Mouse (Mus musculus) lung, embryonic 15.5 days (tissue): ENCODE results near the gene Zfp961. TPM values are rescaled to one million over a fixed set of nuclear protein-coding genes. Genes with fewer than 3 reads are reported as not detected.

Source experiments
- ATAC-seq: fragments of 200-750 bp; cut with Nextera tagmentation; 2 replicates; pipeline ENCODE4 v1.8.0; 2017; ENCODE audit warnings: moderate number of reproducible peaks, borderline replicate concordance; ENCODE audit not compliant: low FRiP score, low TSS enrichment; ENCODE audit errors: extremely low read depth
- H3K27ac ChIP-seq: fragments of 300-500 bp; sonication (generic); 2 replicates; pipeline ENCODE4 v1.5.1; 2015; ENCODE audit warnings: moderate library complexity, mild to moderate bottlenecking, inconsistent platforms
- H3K27me3 ChIP-seq: fragments of 300-500 bp; sonication (generic); 2 replicates; pipeline ENCODE4 v1.6.1; 2015; ENCODE audit warnings: inconsistent platforms
- H3K36me3 ChIP-seq: fragments of 300-500 bp; sonication (generic); 2 replicates; pipeline ENCODE4 v1.6.1; 2015; ENCODE audit warnings: inconsistent platforms
- H3K4me1 ChIP-seq: fragments of 300-500 bp; sonication (generic); 2 replicates; pipeline ENCODE4 v1.6.1; 2015; ENCODE audit warnings: inconsistent platforms
- H3K4me2 ChIP-seq: fragments of 300-500 bp; sonication (generic); 2 replicates; pipeline ENCODE4 v1.6.1; 2015; ENCODE audit warnings: inconsistent platforms, mild to moderate bottlenecking, moderate library complexity
- H3K4me3 ChIP-seq: fragments of 300-500 bp; sonication (generic); 2 replicates; pipeline ENCODE4 v1.5.1; 2015; ENCODE audit warnings: mild to moderate bottlenecking, inconsistent platforms
- H3K9ac ChIP-seq: fragments of 300-500 bp; sonication (generic); 2 replicates; pipeline ENCODE4 v1.6.1; 2015; ENCODE audit warnings: inconsistent platforms
- H3K9me3 ChIP-seq: fragments of 300-500 bp; sonication (generic); 2 replicates; pipeline ENCODE4 v1.6.1; 2016; ENCODE audit warnings: inconsistent platforms
- WGBS: fragments of 180-500 bp; shearing (Covaris S2); methylation state at CpG from one replicate; pipeline ENCODE4 v1.1.7; 2015; 5-methylcytosine and 5-hydroxymethylcytosine counted together
- polyA plus RNA-seq: library from polyadenylated mRNA; unstranded; fragments of >200 nt; fragmentation: Nextera tagmentation; extraction: Ambion mirVana; gene quantifications from 2 replicates; pipeline ENCODE4 v1.2.1, GENCODE M21; 2015

Gene Zfp961
- polyA plus RNA-seq, 1 experiment from 2014 or later = 21.4 TPM

- H3K36me3 ChIP-seq = peaks cover 43% of the 10 kb centered on the region
- ATAC-seq = no peak
- H3K9ac ChIP-seq = no peak overlapping the region
- H3K4me1 ChIP-seq = no peaks in the 10 kb centered on the region
- H3K4me3 ChIP-seq = no peak overlapping the region
- H3K27ac ChIP-seq = no peak overlapping the region
- H3K4me2 ChIP-seq = no peak overlapping the region
- H3K27me3 ChIP-seq = no peaks in the 10 kb centered on the region
- H3K9me3 ChIP-seq = no peaks in the 10 kb centered on the region
These were observed 15.6 kb downstream of the Zfp961 start for GRCm38 (mm10) chr8:71966411-71966810.

GRCm38 (mm10) chr8:71967261-71967660 lies 16.4 kb downstream of the Zfp961 start:
- ATAC-seq = no peak
- WGBS = 91% methylated on average over 5 of the region's 5 CpGs
- H3K4me3 ChIP-seq = no peak overlapping the region
- H3K4me1 ChIP-seq = no peaks in the 10 kb centered on the region
- H3K9me3 ChIP-seq = no peaks in the 10 kb centered on the region
- H3K27ac ChIP-seq = no peak overlapping the region
- no peak overlapping the region for H3K9ac ChIP-seq
- H3K36me3 ChIP-seq = peaks cover 43% of the 10 kb centered on the region
- no peaks in the 10 kb centered on the region for H3K27me3 ChIP-seq
- no peak overlapping the region for H3K4me2 ChIP-seq

- ATAC-seq = no peak
- H3K4me2 ChIP-seq = no peak overlapping the region
- H3K27ac ChIP-seq = no peak overlapping the region
- WGBS = 89% methylated on average over 6 of the region's 6 CpGs
- no peak overlapping the region for H3K4me3 ChIP-seq
- no peaks in the 10 kb centered on the region for H3K9me3 ChIP-seq
- peaks cover 43% of the 10 kb centered on the region for H3K36me3 ChIP-seq
- H3K9ac ChIP-seq = no peak overlapping the region
- no peaks in the 10 kb centered on the region for H3K4me1 ChIP-seq
- H3K27me3 ChIP-seq = no peaks in the 10 kb centered on the region
These were observed 17.3 kb downstream of the Zfp961 start for GRCm38 (mm10) chr8:71968100-71968499.

- no peak overlapping the region for H3K27ac ChIP-seq
These were observed 17.8 kb downstream of the Zfp961 start for GRCm38 (mm10) chr8:71968636-71969035.

GRCm38 (mm10) chr8:71971945-71972344 lies 21.1 kb downstream of the Zfp961 start:
- Histone ChIP-seq H3K9ac (no peak overlapping the region), H3K27me3 (no peaks in the 10 kb centered on the region), H3K27ac (no peak overlapping the region), H3K4me2 (no peak overlapping the region), H3K9me3 (no peaks in the 10 kb centered on the region), H3K4me3 (no peak overlapping the region), H3K4me1 (no peaks in the 10 kb centered on the region), H3K36me3 (peaks cover 24% of the 10 kb centered on the region)
- ATAC-seq = no peak
- WGBS = 56% methylated on average over 1 of the region's 1 CpGs

More at GRCm38 (mm10) chr8:71968636-71969035, 17.8 kb downstream of the Zfp961 start:
- H3K4me1 ChIP-seq = no peaks in the 10 kb centered on the region
- H3K36me3 ChIP-seq = peaks cover 43% of the 10 kb centered on the region
- H3K27me3 ChIP-seq = no peaks in the 10 kb centered on the region
- no peak overlapping the region for H3K4me3 ChIP-seq
- H3K4me2 ChIP-seq = no peak overlapping the region
- no peak for ATAC-seq
- no peak overlapping the region for H3K9ac ChIP-seq
- no peaks in the 10 kb centered on the region for H3K9me3 ChIP-seq
- WGBS = 69% methylated on average over 6 of the region's 6 CpGs

- no peak for ATAC-seq
- 81% methylated on average over 3 of the region's 3 CpGs for WGBS
- no peak overlapping the region for H3K27ac ChIP-seq
- no peaks in the 10 kb centered on the region for H3K27me3 ChIP-seq
- no peak overlapping the region for H3K9ac ChIP-seq
- H3K4me1 ChIP-seq = no peaks in the 10 kb centered on the region
- peaks cover 4% of the 10 kb centered on the region; the same call in 1 of the 2 replicates for H3K36me3 ChIP-seq
- H3K4me3 ChIP-seq = no peak overlapping the region
- H3K9me3 ChIP-seq = no peaks in the 10 kb centered on the region
- H3K4me2 ChIP-seq = no peak overlapping the region
These were observed 23.4 kb downstream of the Zfp961 start for GRCm38 (mm10) chr8:71974211-71974610.

GRCm38 (mm10) chr8:71981032-71981431 lies 30.2 kb downstream of the Zfp961 start:
- H3K27ac ChIP-seq = no peak overlapping the region
- H3K4me2 ChIP-seq = no peak overlapping the region
- H3K9me3 ChIP-seq = no peaks in the 10 kb centered on the region
- H3K4me1 ChIP-seq = no peaks in the 10 kb centered on the region
- no peaks in the 10 kb centered on the region for H3K27me3 ChIP-seq
- ATAC-seq = no peak
- WGBS = 44% methylated on average over 2 of the region's 2 CpGs
- no peak overlapping the region for H3K9ac ChIP-seq
- no peak overlapping the region for H3K4me3 ChIP-seq
- H3K36me3 ChIP-seq = no peaks in the 10 kb centered on the region

- Histone ChIP-seq H3K27ac (no peak overlapping the region), H3K9me3 (no peaks in the 10 kb centered on the region), H3K27me3 (no peaks in the 10 kb centered on the region), H3K36me3 (no peaks in the 10 kb centered on the region), H3K4me1 (no peaks in the 10 kb centered on the region), H3K9ac (no peak overlapping the region), H3K4me3 (no peak overlapping the region), H3K4me2 (no peak overlapping the region)
- WGBS = 65% methylated on average over 4 of the region's 4 CpGs
- no peak for ATAC-seq
These were observed 30.6 kb downstream of the Zfp961 start for GRCm38 (mm10) chr8:71981456-71981855.

GRCm38 (mm10) chr8:71984601-71985000 lies 33.8 kb downstream of the Zfp961 start:
- WGBS = 49% methylated on average over 4 of the region's 4 CpGs
- H3K9me3 ChIP-seq = no peaks in the 10 kb centered on the region
- no peak for ATAC-seq

GRCm38 (mm10) chr8:71988110-71988866 lies 37.5 kb downstream of the Zfp961 start:
- H3K4me3 ChIP-seq = peak overlapping the region; percentile 46
- WGBS = 16% methylated on average over 24 of the region's 24 CpGs
- H3K4me1 ChIP-seq = no peaks in the 10 kb centered on the region
- H3K36me3 ChIP-seq = no peaks in the 10 kb centered on the region
- no peak overlapping the region for H3K27ac ChIP-seq
- H3K4me2 ChIP-seq = peak overlapping the region; percentile 68
- H3K27me3 ChIP-seq = no peaks in the 10 kb centered on the region
- ATAC-seq = peak; percentile 39; the same call in 1 of the 2 replicates
- peak overlapping the region; percentile 44 for H3K9ac ChIP-seq
- no peaks in the 10 kb centered on the region for H3K9me3 ChIP-seq

More at GRCm38 (mm10) chr8:71984601-71985000, 33.8 kb downstream of the Zfp961 start:
- Histone ChIP-seq H3K4me3 (no peak overlapping the region), H3K27me3 (no peaks in the 10 kb centered on the region), H3K36me3 (no peaks in the 10 kb centered on the region), H3K4me2 (no peak overlapping the region), H3K4me1 (no peaks in the 10 kb centered on the region), H3K27ac (no peak overlapping the region), H3K9ac (no peak overlapping the region)

GRCm38 (mm10) chr8:71988867-71989599 lies 38.2 kb downstream of the Zfp961 start:
- Histone ChIP-seq H3K4me3 (peak overlapping the region; percentile 46), H3K4me2 (peak overlapping the region; percentile 68), H3K27me3 (no peaks in the 10 kb centered on the region), H3K9ac (peak overlapping the region; percentile 44), H3K27ac (no peak overlapping the region), H3K9me3 (no peaks in the 10 kb centered on the region), H3K4me1 (no peaks in the 10 kb centered on the region), H3K36me3 (no peaks in the 10 kb centered on the region)
- WGBS = 56% methylated on average over 13 of the region's 13 CpGs
- peak; percentile 55; the same call in 1 of the 2 replicates for ATAC-seq

GRCm38 (mm10) chr8:71999434-71999833 lies 48.6 kb downstream of the Zfp961 start:
- Histone ChIP-seq H3K4me3 (no peak overlapping the region), H3K27ac (no peak overlapping the region), H3K4me2 (no peak overlapping the region), H3K4me1 (no peaks in the 10 kb centered on the region), H3K9me3 (no peaks in the 10 kb centered on the region), H3K9ac (no peak overlapping the region), H3K27me3 (no peaks in the 10 kb centered on the region), H3K36me3 (no peaks in the 10 kb centered on the region)
- 63% methylated on average over 1 of the region's 1 CpGs for WGBS
- no peak for ATAC-seq
